Comparison of ENCODE assay signal across 24 mouse cellular contexts in genomic region chr17:25125442-25126060, GRCm38 (mm10). TPM values are rescaled to one million over a fixed set of nuclear protein-coding genes. Genes with fewer than 3 reads are reported as not detected.
DNase-seq lines count a peak whose midpoint lies in the region; ATAC-seq and TF ChIP-seq lines count a peak whose summit lies in the region.
"Not testable (repeated sequence)": the region's sequence is repeated elsewhere in the genome, so short reads cannot be mapped to it uniquely, and the experiment has no call there.
"Had no signal": no experiment of that assay in that cellular context is flagged by ENCODE, and none has a peak within 500 bp of the region (broad histone marks: within the 10 kb centered on the region; RNA-seq: fewer than 3 reads in every experiment).

No protein-coding gene starts in this region.

- TF ChIP-seq CTCF in MEL (IDR thresholded peaks at IDR 0.05 in 2 of 3, conservative IDR thresholded peaks at IDR 0.05 in 1 of 3; ENCODE audit: control insufficient read depth in 1 of 3, insufficient read depth in 1 of 3, low read depth in 2 of 3, low read length in 3 of 3, poor library complexity in 1 of 3, severe bottlenecking in 1 of 3); liver, embryonic 14.5 days (IDR thresholded peaks at IDR 0.05; ENCODE audit: low read depth): not testable (repeated sequence)

- TF ChIP-seq EP300 in MEL (IDR thresholded peaks at IDR 0.05; ENCODE audit: low read depth in 1 of 2, low read length in 2 of 2), result not testable (repeated sequence)
- TF ChIP-seq EP300 in liver, embryonic 14.5 days (IDR thresholded peaks at IDR 0.05; ENCODE audit: low read depth), result 0 out of 2 replicates have a peak, but pooled peaks have one; percentile 5

- H3K4me2 ChIP-seq in liver, embryonic 12.5 days, result peak overlapping the region; percentile 7; the same call in 1 of the 2 replicates
- peak overlapping the region; percentile 25; the same call in 1 of the 2 replicates for H3K4me2 ChIP-seq in liver, embryonic 14.5 days (ENCODE audit: low read depth)
- H3K4me2 ChIP-seq in liver, embryonic 16.5 days (ENCODE audit: low read depth, low read length), result not testable (repeated sequence)

- not testable (repeated sequence) for H3K9me3 ChIP-seq in MEL (replicated peaks; ENCODE audit: insufficient read depth, low read length); heart, embryonic 10.5 days; liver, embryonic 12.5 days (replicated peaks); liver, embryonic 14.5 days (ENCODE audit: control insufficient read depth, low read length); liver, embryonic 16.5 days (replicated peaks; ENCODE audit: control insufficient read depth, low read length)

- not testable (repeated sequence) for H3K27ac ChIP-seq in MEL (ENCODE audit: control insufficient read depth, low read depth, low read length)
- H3K27ac ChIP-seq in heart, embryonic 10.5 days, result 0 out of 2 replicates have a peak overlapping the region, but pooled peaks have one; percentile 22
- peak overlapping the region; percentile 92 for H3K27ac ChIP-seq in liver, embryonic 12.5 days
- peak overlapping the region; percentile 93 for H3K27ac ChIP-seq in liver, embryonic 14.5 days
- peak overlapping the region; percentile 59; the same call in 1 of the 2 replicates for H3K27ac ChIP-seq in liver, embryonic 16.5 days (ENCODE audit: low read length)

- 59% methylated on average over 3 of the region's 3 CpGs for WGBS in heart, embryonic 10.5 days
- WGBS in liver, embryonic 12.5 days (ENCODE audit: insufficient replicate concordance), result 40% methylated on average over 3 of the region's 3 CpGs
- WGBS in liver, embryonic 14.5 days (ENCODE audit: insufficient replicate concordance), result 39% methylated on average over 3 of the region's 3 CpGs
- 45% methylated on average over 3 of the region's 3 CpGs for WGBS in liver, embryonic 16.5 days (ENCODE audit: insufficient replicate concordance)

- H3K79me2 ChIP-seq in MEL (ENCODE audit: control insufficient read depth, insufficient read depth, low read length, poor library complexity), result not testable (repeated sequence)

- not testable (repeated sequence) for H3K27me3 ChIP-seq in MEL (ENCODE audit: control insufficient read depth in 1 of 2, insufficient read depth in 2 of 2, low read length in 2 of 2); liver, embryonic 14.5 days (ENCODE audit: control insufficient read depth, insufficient read depth, low read length); liver, embryonic 16.5 days (ENCODE audit: control insufficient read depth, insufficient read depth, low read depth, low read length)
- H3K27me3 ChIP-seq in heart, embryonic 10.5 days (ENCODE audit: insufficient read depth, poor library complexity, severe bottlenecking), result peaks cover 13% of the 10 kb centered on the region; the same call in 1 of the 2 replicates
- H3K27me3 ChIP-seq in liver, embryonic 12.5 days (replicated peaks), result peaks cover 24% of the 10 kb centered on the region

- TF ChIP-seq RAD21 in MEL (IDR thresholded peaks at IDR 0.05; ENCODE audit: low read depth, low read length), result not testable (repeated sequence)

- DNase-seq in MEL (ENCODE audit: low read depth, low spot score) (peak; percentile 15), liver (peak; percentile 62)
- peak; percentile 75 for DNase-seq in heart, embryonic 10.5 days (ENCODE audit: low spot score)
- not testable (repeated sequence) for DNase-seq in liver, embryonic 14.5 days (ENCODE audit: low read depth in 3 of 3, low spot score in 3 of 3)

- ATAC-seq in erythroblast, adult 5-6 weeks (replicated peaks; ENCODE audit: low FRiP score, poor library complexity, severe bottlenecking), result 0 out of 2 replicates have a peak, but pooled peaks have one; percentile 30
- ATAC-seq in liver, embryonic 12.5 days, result peak; percentile 57
- peak; percentile 48; the same call in 1 of the 2 replicates for ATAC-seq in liver, embryonic 14.5 days (ENCODE audit: insufficient read depth)
- 0 out of 2 replicates have a peak, but pooled peaks have one; percentile 35 for ATAC-seq in liver, embryonic 16.5 days (ENCODE audit: low read depth)

- H3K9ac ChIP-seq in MEL (ENCODE audit: control insufficient read depth, low read depth, low read length, poor library complexity, severe bottlenecking); liver, embryonic 12.5 days; liver, embryonic 16.5 days (ENCODE audit: low read depth, low read length): not testable (repeated sequence)
- H3K9ac ChIP-seq in liver, embryonic 14.5 days (replicated peaks), result peak overlapping the region; percentile 42

- TF ChIP-seq POLR2A in MEL (IDR thresholded peaks at IDR 0.05; ENCODE audit: control insufficient read depth in 1 of 2, insufficient read depth in 1 of 2, low read depth in 1 of 2, low read length in 2 of 2, poor library complexity in 1 of 2), result not testable (repeated sequence)

- H3K36me3 ChIP-seq in MEL (ENCODE audit: control insufficient read depth in 1 of 2, insufficient read depth in 2 of 2, low read length in 2 of 2); heart, embryonic 10.5 days; liver, embryonic 12.5 days; liver, embryonic 14.5 days (replicated peaks; ENCODE audit: control insufficient read depth, insufficient read depth, low read depth); liver, embryonic 16.5 days (ENCODE audit: control insufficient read depth, insufficient read depth): not testable (repeated sequence)

- not testable (repeated sequence) for H3K4me1 ChIP-seq in MEL (ENCODE audit: control insufficient read depth in 1 of 2, insufficient read depth in 2 of 2, low read length in 2 of 2)
- H3K4me1 ChIP-seq in heart, embryonic 10.5 days, result peaks cover 13% of the 10 kb centered on the region
- peaks cover 43% of the 10 kb centered on the region for H3K4me1 ChIP-seq in liver, embryonic 12.5 days
- peaks cover 33 to 35% of the 10 kb centered on the region in 2 experiments for H3K4me1 ChIP-seq in liver, embryonic 14.5 days (replicated peaks; ENCODE audit: control insufficient read depth in 2 of 2, insufficient read depth in 2 of 2, low read length in 1 of 2)
- H3K4me1 ChIP-seq in liver, embryonic 16.5 days (ENCODE audit: control insufficient read depth, low read depth, low read length), result peaks cover 33% of the 10 kb centered on the region

- not testable (repeated sequence) for H3K4me3 ChIP-seq in MEL (ENCODE audit: control insufficient read depth in 1 of 2, insufficient read depth in 1 of 2, low read depth in 2 of 2, low read length in 2 of 2); heart, embryonic 10.5 days; liver, embryonic 12.5 days; liver, embryonic 14.5 days (ENCODE audit: insufficient read depth in 1 of 2, low read depth in 2 of 2, low read length in 2 of 2); liver, embryonic 16.5 days (ENCODE audit: low read depth, low read length)

RNA-seq across cellular contexts. Expression of gene Ptx4, which starts 5.0 kb away (rescaled TPM):
- not detected in 2 replicates for total RNA-seq in MEL (2012; rRNA removed)
- not detected for polyA plus RNA-seq in MEL (2012; ENCODE audit: insufficient read depth in 1 of 2, insufficient read length in 2 of 2, low read depth in 1 of 2, low replicate concordance in 2 of 2, missing spikeins in 1 of 2)
- not detected in 2 replicates for total RNA-seq in erythroblast, adult 5-6 weeks (2015; ENCODE audit: low replicate concordance)
- not detected in 2 replicates for total RNA-seq in erythroblast, adult 5-6 weeks (2017; ENCODE audit: low replicate concordance)
- polyA plus RNA-seq in heart, embryonic 10.5 days (2016; fragmentation: Nextera tagmentation; extraction: Ambion mirVana), result 0.08 and 0.15 TPM in 2 replicates
- not detected in 2 replicates for polyA plus RNA-seq in liver, embryonic 12.5 days (2016; fragmentation: Nextera tagmentation; extraction: Ambion mirVana)
- not detected in 2 replicates for polyA plus RNA-seq in liver, embryonic 14.5 days (2012; rRNA removed)
- polyA plus RNA-seq in liver, embryonic 14.5 days (2014; fragmentation: Nextera tagmentation; extraction: Ambion mirVana), result not detected in 2 replicates
- not detected in 2 replicates for polyA plus RNA-seq in liver, embryonic 16.5 days (2015; fragmentation: Nextera tagmentation; extraction: Ambion mirVana)
- total RNA-seq: adrenal gland, adult 18-20 months; adrenal gland, adult 8-10 months; adrenal gland, postnatal 14 days; adrenal gland, postnatal 36 days; CH12.LX had no signal
- polyA plus RNA-seq: activated CD4-positive, CD25-positive, alpha-beta regulatory T cell, adult 4 months; CD4-positive, CD25-positive, alpha-beta regulatory T cell, adult 4 months; cerebellum, adult 2 months; erythroblast, embryonic 14.5 days; forebrain, embryonic 13.5 days; forebrain, embryonic 15.5 days; G1E had no signal

RNA-seq across cellular contexts. Expression of gene Clcn7, which starts 7.6 kb away (rescaled TPM):
- total RNA-seq in MEL (2012; rRNA removed), result 9.8 and 10.9 TPM in 2 replicates
- polyA plus RNA-seq in MEL (2012; ENCODE audit: insufficient read depth in 1 of 2, insufficient read length in 2 of 2, low read depth in 1 of 2, low replicate concordance in 2 of 2, missing spikeins in 1 of 2), result 10 to 100 TPM in 1 of 2 experiments, not detected in 1; 16.4 TPM
- total RNA-seq in erythroblast, adult 5-6 weeks (2015; ENCODE audit: low replicate concordance), result 3.7 and 8.6 TPM in 2 replicates
- total RNA-seq in erythroblast, adult 5-6 weeks (2017; ENCODE audit: low replicate concordance), result 6.0 and 9.1 TPM in 2 replicates
- polyA plus RNA-seq in heart, embryonic 10.5 days (2016; fragmentation: Nextera tagmentation; extraction: Ambion mirVana), result 20.5 and 21.7 TPM in 2 replicates
- polyA plus RNA-seq in liver, embryonic 12.5 days (2016; fragmentation: Nextera tagmentation; extraction: Ambion mirVana), result 13.7 and 14.8 TPM in 2 replicates
- 7.1 and 7.9 TPM in 2 replicates for polyA plus RNA-seq in liver, embryonic 14.5 days (2012; rRNA removed)
- polyA plus RNA-seq in liver, embryonic 14.5 days (2014; fragmentation: Nextera tagmentation; extraction: Ambion mirVana), result 8.7 and 8.8 TPM in 2 replicates
- polyA plus RNA-seq in liver, embryonic 16.5 days (2015; fragmentation: Nextera tagmentation; extraction: Ambion mirVana), result 9.9 and 10.3 TPM in 2 replicates

RNA-seq across cellular contexts. Expression of gene Telo2, which starts 9.8 kb away (rescaled TPM):
- total RNA-seq in MEL (2012; rRNA removed), result 15.3 and 20.0 TPM in 2 replicates
- 10 to 100 TPM in 1 of 2 experiments, not detected in 1; 20.9 TPM for polyA plus RNA-seq in MEL (2012; ENCODE audit: insufficient read depth in 1 of 2, insufficient read length in 2 of 2, low read depth in 1 of 2, low replicate concordance in 2 of 2, missing spikeins in 1 of 2)
- 3.5 and 5.9 TPM in 2 replicates for total RNA-seq in erythroblast, adult 5-6 weeks (2015; ENCODE audit: low replicate concordance)
- total RNA-seq in erythroblast, adult 5-6 weeks (2017; ENCODE audit: low replicate concordance), result 6.3 and 11.6 TPM in 2 replicates
- 35.2 and 45.2 TPM in 2 replicates for polyA plus RNA-seq in heart, embryonic 10.5 days (2016; fragmentation: Nextera tagmentation; extraction: Ambion mirVana)
- 25.6 and 28.6 TPM in 2 replicates for polyA plus RNA-seq in liver, embryonic 12.5 days (2016; fragmentation: Nextera tagmentation; extraction: Ambion mirVana)
- 8.0 and 8.7 TPM in 2 replicates for polyA plus RNA-seq in liver, embryonic 14.5 days (2012; rRNA removed)
- 11.0 and 12.1 TPM in 2 replicates for polyA plus RNA-seq in liver, embryonic 14.5 days (2014; fragmentation: Nextera tagmentation; extraction: Ambion mirVana)
- polyA plus RNA-seq in liver, embryonic 16.5 days (2015; fragmentation: Nextera tagmentation; extraction: Ambion mirVana), result 12.2 TPM in 2 replicates

RNA-seq across cellular contexts. Expression of gene Ccdc154, which starts 36.7 kb away (rescaled TPM):
- total RNA-seq in MEL (2012; rRNA removed), result 0.10 and 0.12 TPM in 2 replicates
- under 1 TPM in 1 of 2 experiments, not detected in 1; 0.19 TPM for polyA plus RNA-seq in MEL (2012; ENCODE audit: insufficient read depth in 1 of 2, insufficient read length in 2 of 2, low read depth in 1 of 2, low replicate concordance in 2 of 2, missing spikeins in 1 of 2)
- not detected in 2 replicates for total RNA-seq in erythroblast, adult 5-6 weeks (2015; ENCODE audit: low replicate concordance)
- total RNA-seq in erythroblast, adult 5-6 weeks (2017; ENCODE audit: low replicate concordance), result 0.28 TPM in 1 of 2 replicates, not detected in the other
- not detected in 2 replicates for polyA plus RNA-seq in heart, embryonic 10.5 days (2016; fragmentation: Nextera tagmentation; extraction: Ambion mirVana)
- not detected in 2 replicates for polyA plus RNA-seq in liver, embryonic 12.5 days (2016; fragmentation: Nextera tagmentation; extraction: Ambion mirVana)
- polyA plus RNA-seq in liver, embryonic 14.5 days (2012; rRNA removed), result not detected in 2 replicates
- polyA plus RNA-seq in liver, embryonic 14.5 days (2014; fragmentation: Nextera tagmentation; extraction: Ambion mirVana), result 0.05 TPM in 1 of 2 replicates, not detected in the other
- 0.04 TPM in 1 of 2 replicates, not detected in the other for polyA plus RNA-seq in liver, embryonic 16.5 days (2015; fragmentation: Nextera tagmentation; extraction: Ambion mirVana)
- total RNA-seq: adrenal gland, postnatal 14 days; adrenal gland, postnatal 36 days had no signal
- polyA plus RNA-seq: activated CD4-positive, CD25-positive, alpha-beta regulatory T cell, adult 4 months; CD4-positive, CD25-positive, alpha-beta regulatory T cell, adult 4 months; cortical plate, adult 2 months; embryonic facial prominence, embryonic 10.5 days; embryonic facial prominence, embryonic 12.5 days; embryonic facial prominence, embryonic 14.5 days; erythroblast, embryonic 14.5 days; forebrain, embryonic 13.5 days; forebrain, embryonic 15.5 days; forebrain, postnatal 0 days; G1E had no signal

RNA-seq across cellular contexts. Expression of gene Tmem204, which starts 42.2 kb away (rescaled TPM):
- total RNA-seq in MEL (2012; rRNA removed), result not detected in 2 replicates
- under 1 TPM in 1 of 2 experiments, not detected in 1; 0.10 TPM for polyA plus RNA-seq in MEL (2012; ENCODE audit: insufficient read depth in 1 of 2, insufficient read length in 2 of 2, low read depth in 1 of 2, low replicate concordance in 2 of 2, missing spikeins in 1 of 2)
- not detected in 2 replicates for total RNA-seq in erythroblast, adult 5-6 weeks (2015; ENCODE audit: low replicate concordance)
- not detected in 2 replicates for total RNA-seq in erythroblast, adult 5-6 weeks (2017; ENCODE audit: low replicate concordance)
- polyA plus RNA-seq in heart, embryonic 10.5 days (2016; fragmentation: Nextera tagmentation; extraction: Ambion mirVana), result 12.2 and 15.9 TPM in 2 replicates
- polyA plus RNA-seq in liver, embryonic 12.5 days (2016; fragmentation: Nextera tagmentation; extraction: Ambion mirVana), result 6.1 and 7.2 TPM in 2 replicates
- 3.0 and 3.1 TPM in 2 replicates for polyA plus RNA-seq in liver, embryonic 14.5 days (2012; rRNA removed)
- 4.3 TPM in 2 replicates for polyA plus RNA-seq in liver, embryonic 14.5 days (2014; fragmentation: Nextera tagmentation; extraction: Ambion mirVana)
- 6.2 and 7.3 TPM in 2 replicates for polyA plus RNA-seq in liver, embryonic 16.5 days (2015; fragmentation: Nextera tagmentation; extraction: Ambion mirVana)
- total RNA-seq: CH12.LX had no signal
- polyA plus RNA-seq: erythroblast, embryonic 14.5 days; G1E had no signal
